Mouse (Mus musculus): ENCODE measurements at regions not wholly inside any gene's neighbourhood (a gene's known extent, or its start where the extent isn't known, plus 50 kb on each side); places are given as distances from the start of the nearest gene placed in this dataset.
A peak's percentile ranks its signal among the peaks of the same experiment; 100 is the strongest.

GRCm38 (mm10) chr8:92132526-92132925 lies 224.9 kb upstream of the Irx5 start:
- no peak for TF ChIP-seq CTCF (IDR thresholded peaks at IDR 0.05)
- TF ChIP-seq EP300 (IDR thresholded peaks at IDR 0.05), result no peak
- 83% methylated on average over 5 of the region's 5 CpGs for WGBS
- H3K27me3 ChIP-seq (replicated peaks; ENCODE audit: insufficient read depth, low read length), result no peaks in the 10 kb centered on the region
- H3K4me2 ChIP-seq (replicated peaks; ENCODE audit: low read depth, low read length), result no peak overlapping the region
- H3K4me3 ChIP-seq (ENCODE audit: low read depth, low read length), result no peak overlapping the region
- H3K36me3 ChIP-seq (ENCODE audit: insufficient read depth, low read length), result no peaks in the 10 kb centered on the region
- no peak overlapping the region for H3K9ac ChIP-seq (replicated peaks; ENCODE audit: low read depth)
- H3K9me3 ChIP-seq (ENCODE audit: low read length), result no peaks in the 10 kb centered on the region
- H3K27ac ChIP-seq (ENCODE audit: low read length), result no peak overlapping the region
- ATAC-seq (no peak), DNase-seq (ENCODE audit: low spot score) (no peak)
- no peaks in the 10 kb centered on the region for H3K4me1 ChIP-seq (ENCODE audit: insufficient read depth, low read depth, low read length)

DNA sequence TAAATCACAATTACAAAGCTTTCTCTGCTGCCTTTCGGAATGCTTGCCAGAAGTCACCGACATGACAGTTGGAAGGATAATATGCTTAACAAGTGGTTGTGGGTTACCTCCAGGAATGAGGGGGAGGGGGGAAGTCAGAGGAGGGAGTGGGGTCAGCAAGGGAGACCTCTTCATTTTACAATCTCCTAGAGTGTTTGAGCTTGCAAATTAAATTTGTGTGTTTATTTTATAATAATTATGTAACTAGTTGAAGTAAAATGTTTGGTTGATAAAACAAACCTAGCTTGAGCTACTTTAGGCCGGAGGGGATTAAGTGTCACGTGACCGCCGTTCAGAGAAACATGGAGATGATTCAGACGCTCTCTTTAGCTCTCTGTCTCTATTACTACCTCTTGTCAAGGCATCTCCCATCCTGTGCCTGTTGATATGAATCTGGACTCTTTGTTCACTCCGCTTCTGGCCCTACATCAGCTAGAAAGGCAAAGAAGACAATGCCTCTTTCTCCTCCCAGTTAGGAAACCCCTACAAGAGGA lies 227.3 kb upstream of the Irx5 start:
- Histone ChIP-seq H3K27me3 (replicated peaks; ENCODE audit: insufficient read depth, low read length) (no peaks in the 10 kb centered on the region), H3K9me3 (ENCODE audit: low read length) (no peaks in the 10 kb centered on the region), H3K4me1 (ENCODE audit: insufficient read depth, low read depth, low read length) (no peaks in the 10 kb centered on the region), H3K4me2 (replicated peaks; ENCODE audit: low read depth, low read length) (no peak overlapping the region), H3K4me3 (ENCODE audit: low read depth, low read length) (no peak overlapping the region), H3K9ac (replicated peaks; ENCODE audit: low read depth) (no peak overlapping the region), H3K36me3 (ENCODE audit: insufficient read depth, low read length) (no peaks in the 10 kb centered on the region), H3K27ac (ENCODE audit: low read length) (no peak overlapping the region)
- DNase-seq (ENCODE audit: low spot score) (no peak), ATAC-seq (no peak)
- WGBS, result 41% methylated on average over 8 of the region's 8 CpGs
- TF ChIP-seq EP300 (IDR thresholded peaks at IDR 0.05) (no peak), CTCF (IDR thresholded peaks at IDR 0.05) (no peak)

DNA sequence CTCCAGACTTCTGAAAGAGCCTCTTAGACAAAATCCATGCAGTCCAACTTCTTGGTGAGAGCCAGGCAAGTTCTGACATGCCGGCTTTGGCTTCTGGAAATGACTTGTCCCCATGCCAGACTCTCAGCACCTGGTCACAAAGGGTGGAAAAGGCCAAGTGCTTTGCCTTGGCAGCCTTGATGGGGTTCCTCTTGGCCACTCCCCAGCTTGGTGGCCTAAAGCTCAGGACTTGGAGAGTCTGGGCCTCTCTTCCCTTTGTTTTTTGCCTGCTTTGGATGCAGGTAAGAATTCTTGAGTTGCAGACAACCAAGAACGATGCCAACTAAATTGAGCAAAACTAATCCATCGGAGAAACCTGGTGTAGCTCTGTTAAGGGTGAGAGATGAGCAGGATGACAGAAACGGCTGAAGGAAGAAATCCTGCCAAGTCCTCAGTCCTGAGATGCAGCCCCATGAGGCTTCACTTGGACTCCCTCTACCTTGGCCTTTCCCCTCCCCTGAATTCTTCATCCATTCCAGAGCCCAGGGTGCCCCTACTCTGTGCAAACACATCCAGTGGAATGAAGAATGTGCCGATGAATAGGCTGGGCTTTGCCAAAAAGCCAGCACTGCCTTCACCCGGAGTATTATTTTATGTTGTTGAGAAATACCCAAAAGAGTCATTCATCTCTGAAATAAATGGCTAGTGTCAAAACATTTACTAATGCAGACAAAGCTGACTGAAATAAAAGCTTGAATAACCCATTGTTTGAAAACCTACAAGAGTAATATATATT lies 228.0 kb upstream of the Irx5 start:
- ATAC-seq (peak; percentile 53), DNase-seq (ENCODE audit: low spot score) (peak; percentile 66)
- H3K27me3 ChIP-seq (replicated peaks; ENCODE audit: insufficient read depth, low read length), result no peaks in the 10 kb centered on the region
- no peaks in the 10 kb centered on the region for H3K36me3 ChIP-seq (ENCODE audit: insufficient read depth, low read length)
- no peaks in the 10 kb centered on the region for H3K4me1 ChIP-seq (ENCODE audit: insufficient read depth, low read depth, low read length)
- TF ChIP-seq CTCF (IDR thresholded peaks at IDR 0.05) (no peak), EP300 (IDR thresholded peaks at IDR 0.05) (no peak)
- H3K4me2 ChIP-seq (replicated peaks; ENCODE audit: low read depth, low read length), result no peak overlapping the region
- no peak overlapping the region for H3K9ac ChIP-seq (replicated peaks; ENCODE audit: low read depth)
- H3K9me3 ChIP-seq (ENCODE audit: low read length), result no peaks in the 10 kb centered on the region
- H3K27ac ChIP-seq (ENCODE audit: low read length), result no peak overlapping the region
- WGBS, result 32% methylated on average over 6 of the region's 6 CpGs
- H3K4me3 ChIP-seq (ENCODE audit: low read depth, low read length), result no peak overlapping the region

- Histone ChIP-seq H3K4me3 (ENCODE audit: low read depth, low read length) (no peak overlapping the region), H3K36me3 (ENCODE audit: insufficient read depth, low read length) (no peaks in the 10 kb centered on the region), H3K27me3 (replicated peaks; ENCODE audit: insufficient read depth, low read length) (no peaks in the 10 kb centered on the region), H3K27ac (ENCODE audit: low read length) (no peak overlapping the region), H3K9me3 (ENCODE audit: low read length) (no peaks in the 10 kb centered on the region), H3K9ac (replicated peaks; ENCODE audit: low read depth) (no peak overlapping the region), H3K4me1 (ENCODE audit: insufficient read depth, low read depth, low read length) (no peaks in the 10 kb centered on the region), H3K4me2 (replicated peaks; ENCODE audit: low read depth, low read length) (no peak overlapping the region)
- 58% methylated on average over 3 of the region's 3 CpGs for WGBS
- no peak for TF ChIP-seq CTCF (IDR thresholded peaks at IDR 0.05)
- no peak for TF ChIP-seq EP300 (IDR thresholded peaks at IDR 0.05)
- DNase-seq (ENCODE audit: low spot score) (no peak), ATAC-seq (no peak)
These were observed 231.8 kb upstream of the Irx5 start for GRCm38 (mm10) chr8:92125631-92126030.

DNA sequence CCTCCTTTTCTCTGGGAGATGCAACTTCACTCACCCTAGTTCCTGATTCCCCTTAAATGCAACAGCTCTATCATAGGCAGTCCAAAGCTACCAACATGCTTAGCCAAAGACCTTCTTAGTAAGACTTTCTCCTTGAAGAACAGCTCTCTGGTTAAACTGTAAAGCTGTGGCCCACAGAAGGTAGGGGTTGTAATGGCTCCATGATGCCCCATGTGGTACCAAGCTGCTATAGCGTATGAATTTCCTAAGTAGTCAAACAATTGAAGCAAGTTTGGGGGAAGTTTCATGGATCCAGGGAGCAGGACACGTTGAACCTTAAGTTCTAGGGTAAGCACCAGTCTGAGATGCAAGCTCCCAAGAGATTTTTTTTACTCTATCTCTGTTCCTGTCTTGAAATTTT lies 236.1 kb upstream of the Irx5 start:
- no peaks in the 10 kb centered on the region for H3K27me3 ChIP-seq (replicated peaks; ENCODE audit: insufficient read depth, low read length)
- H3K4me2 ChIP-seq (replicated peaks; ENCODE audit: low read depth, low read length), result no peak overlapping the region
- H3K4me1 ChIP-seq (ENCODE audit: insufficient read depth, low read depth, low read length), result no peaks in the 10 kb centered on the region
- no peak overlapping the region for H3K27ac ChIP-seq (ENCODE audit: low read length)
- ATAC-seq, result no peak
- DNase-seq (ENCODE audit: low spot score), result peak; percentile 48
- WGBS, result 53% methylated on average over 2 of the region's 2 CpGs
- no peak for TF ChIP-seq EP300 (IDR thresholded peaks at IDR 0.05)
- TF ChIP-seq CTCF (IDR thresholded peaks at IDR 0.05), result peak; percentile 75
- no peak overlapping the region for H3K9ac ChIP-seq (replicated peaks; ENCODE audit: low read depth)
- H3K9me3 ChIP-seq (ENCODE audit: low read length), result no peaks in the 10 kb centered on the region
- H3K36me3 ChIP-seq (ENCODE audit: insufficient read depth, low read length), result no peaks in the 10 kb centered on the region
- no peak overlapping the region for H3K4me3 ChIP-seq (ENCODE audit: low read depth, low read length)

DNA sequence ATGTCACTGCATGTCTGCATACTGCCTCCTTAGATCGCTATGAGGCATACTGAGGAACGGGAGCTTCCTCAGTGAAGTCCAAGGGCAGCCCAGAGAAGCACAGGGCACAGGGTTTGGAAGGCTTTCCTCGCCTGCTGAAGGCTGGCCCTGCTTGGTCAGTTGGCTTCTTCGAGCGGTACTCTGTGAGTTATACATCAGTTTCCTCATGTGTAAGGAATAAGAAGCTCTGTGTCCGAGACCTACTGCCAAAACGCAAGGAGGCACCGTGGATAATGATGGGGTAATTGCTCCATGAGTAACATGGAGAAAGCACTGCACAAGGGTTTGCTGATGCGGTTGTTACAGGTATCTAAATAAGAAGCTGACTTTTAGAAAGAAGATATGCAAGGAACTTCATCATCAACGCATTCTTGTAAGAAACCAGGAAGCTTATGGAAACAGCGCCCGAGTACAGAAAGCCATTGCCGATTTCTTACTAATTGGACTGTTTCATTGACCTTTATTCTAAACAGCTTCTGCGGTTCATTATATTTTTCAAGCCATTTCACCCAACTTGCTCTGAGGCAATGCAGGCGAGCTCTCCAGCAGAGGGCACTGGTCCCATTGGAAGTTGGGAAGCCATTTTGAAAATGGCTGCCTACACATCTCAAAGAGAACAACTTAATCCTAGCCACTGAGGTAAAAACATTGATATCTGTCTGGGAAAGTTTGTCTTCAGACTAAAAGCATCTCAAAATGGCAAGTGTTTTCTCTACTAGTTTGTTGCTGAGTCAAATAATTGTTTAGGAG lies 241.8 kb upstream of the Irx5 start:
- DNase-seq (ENCODE audit: low spot score), result no peak
- 91% methylated on average over 15 of the region's 15 CpGs for WGBS
- TF ChIP-seq CTCF (IDR thresholded peaks at IDR 0.05), result peak; percentile 39
- TF ChIP-seq EP300 (IDR thresholded peaks at IDR 0.05), result no peak

More for the DNA sequence above, 241.8 kb upstream of the Irx5 start:
- Histone ChIP-seq H3K27me3 (replicated peaks; ENCODE audit: insufficient read depth, low read length) (no peaks in the 10 kb centered on the region), H3K36me3 (ENCODE audit: insufficient read depth, low read length) (no peaks in the 10 kb centered on the region), H3K4me2 (replicated peaks; ENCODE audit: low read depth, low read length) (no peak overlapping the region), H3K4me3 (ENCODE audit: low read depth, low read length) (no peak overlapping the region), H3K9ac (replicated peaks; ENCODE audit: low read depth) (no peak overlapping the region), H3K4me1 (ENCODE audit: insufficient read depth, low read depth, low read length) (no peaks in the 10 kb centered on the region), H3K9me3 (ENCODE audit: low read length) (no peaks in the 10 kb centered on the region), H3K27ac (ENCODE audit: low read length) (no peak overlapping the region)
- ATAC-seq, result no peak

All from lung, postnatal 0 days (tissue).